Mouse (Mus musculus) embryonic stem cell, embryonic (primary cell): Measurements from ENCODE around the gene Anapc2.

Source experiments
- CTCF ChIA-PET, 4 experiments: fragments of 300-600 bp in 2 of 4; fragments of 350-600 bp in 2 of 4; sonication (Branson Sonifier 250); formaldehyde crosslinking; loops; one replicate each; lab custom pipeline; 2022; ENCODE audit warnings: inconsistent platforms in 2 of 4; lab: Charles Lee
- POLR2A ChIA-PET, 4 experiments: fragments of 300-600 bp in 2 of 4; fragments of 350-600 bp in 2 of 4; sonication (Branson Sonifier 250); formaldehyde crosslinking; loops; one replicate each; lab custom pipeline; 2022; ENCODE audit warnings: antibody characterized with exemption in 4 of 4, inconsistent platforms in 1 of 4; lab: Charles Lee

Anapc2 gene

GRCm38 (mm10) chr2:25318119-25318966 lies 46.1 kb downstream of the Anapc2 start:
- ChIA-PET POLR2A (interaction anchor here in 3 of 4 experiments (0.6 to 2.1 kb wide), 7 partner anchors 9 to 141 kb away, joined by 3 to 5 read pairs (median 3); partner anchors contain the start of genes Anapc2 (in 1 of the 3) and Ssna1 (in 1 of the 3)), CTCF (interaction anchor here in 2 of 4 experiments (0.6 to 2.1 kb wide), 5 partner anchors 9 to 347 kb away, joined by 4 to 7 read pairs (median 5); no protein-coding TSS in a partner anchor)

GRCm38 (mm10) chr2:25318971-25319773 lies 46.9 kb downstream of the Anapc2 start, which contains the start of gene Grin1:
TSS of gene Grin1 (minus strand) at chr2:25319187.
- ChIA-PET POLR2A (interaction anchor here in 3 of 4 experiments (0.5 to 2.1 kb wide), 12 partner anchors 7 to 1188 kb away, joined by 3 to 6 read pairs (median 3); partner anchors contain the start of genes Anapc2 (in 1 of the 3), Lrrc26 (in 1 of the 3) and Ssna1 (in 1 of the 3)), CTCF (interaction anchor here in 3 of 4 experiments (0.6 to 2.1 kb wide), 7 partner anchors 9 to 139 kb away, joined by 3 to 7 read pairs (median 4); partner anchors contain the start of gene Nrarp (in 1 of the 3))

- ChIA-PET CTCF (interaction anchor here in 3 of 4 experiments (0.6 to 2.1 kb wide), 7 partner anchors 15 to 109 kb away, joined by 3 to 7 read pairs (median 4); partner anchors contain the start of gene Abca2 (in 1 of the 3)), POLR2A (interaction anchor here in 3 of 4 experiments (0.6 to 2.1 kb wide), 9 partner anchors 8 to 583 kb away, joined by 3 to 6 read pairs (median 4); partner anchors contain the start of genes Lrrc26 (in 1 of the 3) and Tprn (in 1 of the 3))
Measured at GRCm38 (mm10) chr2:25320084-25320483, 47.8 kb downstream of the Anapc2 start.

GRCm38 (mm10) chr2:25326036-25326435 lies 53.8 kb downstream of the Anapc2 start:
- POLR2A ChIA-PET = no interaction called here
- CTCF ChIA-PET = interaction anchor here in 1 of 4 experiments (0.6 kb wide), 1 partner anchor 47 kb away, joined by 4 read pairs; no protein-coding TSS in a partner anchor

GRCm38 (mm10) chr2:25328440-25328839 lies 56.2 kb downstream of the Anapc2 start:
- ChIA-PET POLR2A (interaction anchor here (0.5 to 1.5 kb wide), 7 partner anchors 17 to 76 kb away, joined by 3 to 9 read pairs (median 3); partner anchors contain the start of gene Sapcd2 (in 1 of the 4)), CTCF (interaction anchor here (0.6 to 3.2 kb wide), 18 partner anchors 10 to 256 kb away, joined by 3 to 14 read pairs (median 3); partner anchors contain the start of genes Anapc2 (in 1 of the 4), Grin1 (in 1 of the 4), Nelfb (in 1 of the 4) and Sapcd2 (in 1 of the 4))

GRCm38 (mm10) chr2:25331470-25331869 lies 59.2 kb downstream of the Anapc2 start:
- CTCF ChIA-PET = interaction anchor here in 3 of 4 experiments (0.7 to 1.6 kb wide), 3 partner anchors 39 to 103 kb away, joined by 3 to 7 read pairs (median 6); no protein-coding TSS in a partner anchor
- POLR2A ChIA-PET = interaction anchor here in 2 of 4 experiments (0.6 to 1.9 kb wide), 4 partner anchors 17 to 65 kb away, joined by 3 to 4 read pairs (median 4); no protein-coding TSS in a partner anchor

GRCm38 (mm10) chr2:25332286-25333160 lies 60.2 kb downstream of the Anapc2 start, which contains the start of gene Man1b1:
TSS of gene Man1b1 (plus strand) at chr2:25332338.
- POLR2A ChIA-PET = interaction anchor here (0.5 to 2.7 kb wide), 53 partner anchors 9 to 800 kb away, joined by 3 to 15 read pairs (median 4); partner anchors contain the start of genes Anapc2 (in 3 of the 4), Ssna1 (in 3 of the 4), Arrdc1 (in 2 of the 4) and Dpp7 (in 2 of the 4)
- CTCF ChIA-PET = interaction anchor here (0.5 to 1.4 kb wide), 10 partner anchors 40 to 136 kb away, joined by 3 to 10 read pairs (median 4); partner anchors contain the start of genes Anapc2 (in 1 of the 4), Ssna1 (in 1 of the 4), Tmem203 (in 1 of the 4) and Tor4a (in 1 of the 4)

- ChIA-PET CTCF (interaction anchor here in 2 of 4 experiments (1.2 to 1.4 kb wide), 4 partner anchors 41 to 137 kb away, joined by 3 to 10 read pairs (median 4); partner anchors contain the start of gene Tor4a (in 1 of the 2)), POLR2A (interaction anchor here in 3 of 4 experiments (0.6 to 2.7 kb wide), 27 partner anchors 8 to 399 kb away, joined by 3 to 15 read pairs (median 4); partner anchors contain the start of genes Arrdc1 (in 2 of the 3), Tprn (in 2 of the 3), Anapc2 (in 1 of the 3) and Dpp7 (in 1 of the 3))
Measured at GRCm38 (mm10) chr2:25333569-25333968, 61.3 kb downstream of the Anapc2 start.
